Mouse (Mus musculus) heart, postnatal 4 days (tissue): ENCODE results near the gene Sgtb. TPM values are rescaled to one million over a fixed set of nuclear protein-coding genes. Genes with fewer than 3 reads are reported as not detected.
A peak's percentile ranks its signal among the peaks of the same experiment; 100 is the strongest.

Experiments
- DNase-seq: peaks from one replicate; pipeline ENCODE4 v3.0.0; 2021
- total RNA-seq, 2 experiments: library from RNA; stranded (reverse); gene quantifications; 2 replicates each; pipeline ENCODE4 v1.2.3; 2021

Gene Sgtb
- total RNA-seq, 2 experiments from 2014 or later = 1.7 to 1.8 TPM

DNA sequence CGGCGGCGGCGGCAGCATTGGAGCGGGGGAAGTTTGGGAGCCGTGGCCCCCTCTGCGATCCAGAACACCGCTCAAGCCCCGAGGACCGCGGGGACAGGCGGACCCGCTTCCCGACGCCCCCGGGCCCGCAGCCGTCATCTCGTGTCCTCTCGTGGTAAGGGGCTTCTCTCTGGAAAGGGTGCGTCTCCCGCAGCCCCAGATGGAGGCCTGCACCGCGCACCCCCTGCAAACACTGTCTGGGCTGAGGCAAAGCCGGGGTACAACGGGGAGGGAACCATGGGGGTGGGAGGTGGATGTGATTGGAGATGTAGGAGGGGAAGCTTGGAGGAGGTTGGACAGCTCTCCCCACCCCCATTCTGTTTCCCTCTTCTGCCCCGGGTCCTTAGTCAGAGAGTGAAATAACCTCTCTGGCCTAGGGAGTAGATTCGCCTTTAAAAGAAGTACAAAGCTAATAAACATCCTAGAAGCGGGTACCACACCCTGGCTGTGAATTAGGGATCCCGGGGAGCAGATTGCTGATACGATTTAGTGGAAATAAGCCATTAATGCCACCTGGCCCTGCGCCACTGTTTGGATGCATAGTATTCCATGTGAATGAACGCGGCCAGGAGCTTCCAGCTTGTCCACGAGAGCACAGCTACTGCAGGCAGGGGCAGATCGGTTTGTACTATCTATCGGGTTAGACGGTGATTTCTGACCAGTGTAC is 428 bp downstream of the Sgtb start:
- peak; percentile 40 for DNase-seq

DNA sequence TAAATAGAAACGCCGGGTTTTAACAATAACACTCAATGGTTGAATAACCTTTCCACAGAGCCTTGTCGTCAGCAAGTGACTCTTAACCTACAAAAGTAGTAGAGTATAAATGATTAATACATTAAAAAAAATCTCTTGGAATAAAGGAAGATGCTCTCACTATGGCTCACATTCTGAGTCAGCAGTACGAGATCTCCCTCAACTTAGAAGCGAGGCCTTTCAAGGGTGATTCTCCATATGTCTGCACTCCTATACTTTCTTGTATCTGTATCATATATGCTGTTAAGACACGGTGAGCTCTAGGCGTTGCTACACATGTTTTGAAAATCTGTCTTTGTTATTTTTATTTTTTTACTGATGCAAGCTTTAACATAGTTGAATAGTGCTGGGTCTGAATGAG is 985 bp downstream of the Sgtb start:
- DNase-seq = no peak

DNA sequence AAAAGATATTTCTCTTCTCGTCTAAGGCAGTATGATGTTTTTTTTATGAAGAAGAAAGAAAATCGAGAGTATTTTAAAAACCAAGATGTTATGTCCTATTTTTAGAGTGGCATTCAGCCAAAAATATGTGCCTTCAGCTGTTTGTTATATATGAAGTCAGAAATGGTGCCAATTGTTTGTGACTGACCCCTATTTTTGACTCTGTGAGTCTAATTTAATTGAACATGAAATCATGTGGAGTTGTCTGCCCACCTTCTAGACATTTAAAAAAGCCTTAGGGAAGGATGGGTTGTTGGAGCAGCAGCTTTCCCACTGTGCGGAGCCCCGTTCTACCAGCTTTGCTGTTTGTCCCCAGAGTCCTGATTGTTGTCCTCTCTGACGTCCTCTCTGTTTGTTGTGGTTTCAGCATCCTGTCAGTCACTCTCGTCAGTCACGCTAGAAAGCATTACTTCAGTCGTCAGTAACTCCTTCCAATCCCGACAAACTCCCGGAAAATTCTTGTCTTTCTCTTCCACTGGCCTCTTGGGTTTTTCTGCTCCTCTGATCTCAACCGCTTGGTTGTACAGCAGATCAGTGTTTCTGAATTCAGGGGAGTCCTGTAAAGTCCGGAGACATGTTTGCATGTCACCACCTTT is 2.8 kb downstream of the Sgtb start:
- DNase-seq = no peak

DNA sequence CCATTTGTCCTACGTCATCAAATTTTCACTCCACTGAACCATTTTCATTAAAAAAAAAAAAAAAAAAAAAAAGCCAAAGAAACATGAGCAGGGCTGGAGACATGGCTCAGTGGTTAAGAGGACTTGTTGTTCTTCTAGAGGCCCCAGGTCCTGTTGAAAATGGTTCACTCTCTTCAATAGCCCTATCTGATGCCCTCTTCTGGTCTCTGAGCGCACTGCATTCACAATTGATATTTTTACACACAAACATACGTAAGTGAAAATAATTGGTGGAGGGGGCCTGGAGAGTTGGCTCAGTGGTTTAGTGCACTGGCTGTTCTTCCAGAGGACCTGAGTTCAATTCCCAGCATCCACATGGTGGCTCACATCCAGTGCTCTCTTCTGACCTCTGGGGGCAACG is 4.2 kb downstream of the Sgtb start:
- no peak for DNase-seq

DNA sequence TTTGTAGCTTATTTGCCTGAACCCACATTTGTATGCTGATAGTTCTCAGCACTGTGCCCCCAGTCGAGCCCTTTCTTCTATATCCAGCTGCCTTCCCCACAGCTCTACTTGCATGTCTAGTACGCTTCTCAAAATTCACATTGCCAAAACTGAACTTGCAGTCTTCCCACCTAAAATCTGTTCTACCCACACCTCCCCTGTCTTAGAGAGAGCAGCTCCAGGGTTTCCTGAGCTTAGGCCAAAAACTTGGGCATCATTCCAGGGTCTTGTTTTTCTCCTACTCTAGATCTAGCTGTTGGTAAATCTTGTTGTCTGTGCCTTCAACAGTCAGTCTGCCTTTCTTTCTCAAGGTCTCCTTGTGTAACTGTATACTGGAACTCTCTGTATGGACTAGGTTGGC is 5.3 kb downstream of the Sgtb start:
- DNase-seq = no peak

DNA sequence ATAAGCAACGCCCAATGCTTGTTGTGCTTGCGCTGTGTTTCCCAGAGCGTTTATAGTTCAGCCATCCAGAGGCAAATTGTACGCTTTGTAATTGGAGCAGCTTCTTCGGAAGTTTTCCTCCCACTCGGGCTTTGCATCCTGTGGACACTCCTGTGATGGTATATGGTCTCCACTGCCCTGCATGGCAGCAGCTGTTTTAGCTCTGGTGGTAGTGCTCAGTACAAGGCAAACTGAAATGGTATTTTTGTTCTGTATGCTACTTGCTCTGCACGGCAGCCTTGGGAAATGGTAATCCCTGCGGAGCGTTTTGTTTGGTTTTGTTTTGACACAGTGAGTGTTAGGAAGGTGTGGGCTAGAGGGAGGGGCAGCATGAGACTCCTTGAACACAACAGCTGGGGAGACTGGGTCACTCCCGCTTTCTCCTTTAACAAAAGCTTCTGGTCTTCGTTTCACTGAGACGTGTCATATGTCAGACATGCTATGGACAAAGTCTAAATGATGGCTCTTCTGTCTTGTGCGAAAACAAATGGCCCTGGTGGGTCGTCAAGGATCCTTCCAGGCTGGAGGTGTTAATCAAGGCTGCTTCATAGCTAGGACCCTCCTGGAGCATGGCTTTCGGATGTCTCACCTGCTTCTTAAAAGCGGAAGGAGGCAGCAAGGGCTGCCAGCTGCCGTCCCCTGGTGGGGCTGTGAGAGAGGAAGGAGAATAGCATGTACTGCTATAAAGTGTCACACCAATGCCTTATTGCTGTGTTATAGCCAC is 12.7 kb downstream of the Sgtb start:
- no peak for DNase-seq

DNA sequence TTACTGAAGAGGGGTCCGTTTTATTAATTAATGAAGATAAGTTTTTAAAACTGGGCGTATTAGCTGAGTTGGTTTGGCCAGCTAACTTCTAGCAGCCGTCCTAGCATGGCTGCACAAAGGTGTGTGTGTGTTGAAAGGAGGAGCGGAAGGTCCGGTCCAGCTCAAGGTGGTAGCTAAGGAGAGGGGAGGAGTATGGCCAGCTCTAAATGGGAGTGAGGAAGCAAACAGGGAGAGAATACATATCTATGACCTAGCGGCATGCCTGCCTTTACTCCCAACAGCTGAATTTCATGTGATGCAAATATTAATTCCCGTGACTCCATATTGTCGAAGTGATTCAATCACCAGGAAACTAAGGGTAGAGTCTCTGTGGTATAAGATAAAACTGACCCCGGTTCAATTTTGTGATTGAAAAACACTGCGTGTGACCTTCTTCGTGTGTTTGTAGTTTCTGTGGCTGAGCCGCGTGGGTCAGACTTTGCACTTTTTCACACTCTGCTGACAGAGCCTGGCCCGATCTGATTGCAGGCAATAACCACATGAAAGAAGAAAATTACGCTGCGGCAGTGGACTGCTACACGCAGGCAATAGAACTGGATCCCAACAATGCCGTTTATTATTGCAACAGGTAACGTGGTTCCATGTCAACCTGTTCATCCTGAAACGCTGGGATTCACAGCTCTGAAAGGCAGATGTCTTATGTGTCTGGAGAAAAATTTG is 14.3 kb downstream of the Sgtb start:
- no peak for DNase-seq

DNA sequence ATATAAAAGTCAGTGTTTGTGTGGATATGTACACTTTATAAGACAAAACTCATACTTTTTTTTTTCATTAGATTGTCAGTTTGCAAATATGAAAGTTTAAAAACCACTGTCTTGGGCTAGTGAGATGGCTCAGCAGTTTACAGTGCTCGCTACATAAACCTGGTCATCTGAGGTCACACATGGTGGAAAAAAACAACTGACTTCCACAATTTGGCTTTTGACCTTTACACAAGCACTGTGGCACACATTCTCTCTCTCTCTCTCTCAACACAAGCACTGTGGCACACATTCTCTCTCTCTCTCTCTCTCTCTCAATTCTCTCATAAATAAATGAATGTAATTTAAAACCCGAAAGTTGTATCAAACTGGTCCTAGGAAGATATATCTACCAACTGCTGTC is 23.0 kb downstream of the Sgtb start:
- DNase-seq = no peak

DNA sequence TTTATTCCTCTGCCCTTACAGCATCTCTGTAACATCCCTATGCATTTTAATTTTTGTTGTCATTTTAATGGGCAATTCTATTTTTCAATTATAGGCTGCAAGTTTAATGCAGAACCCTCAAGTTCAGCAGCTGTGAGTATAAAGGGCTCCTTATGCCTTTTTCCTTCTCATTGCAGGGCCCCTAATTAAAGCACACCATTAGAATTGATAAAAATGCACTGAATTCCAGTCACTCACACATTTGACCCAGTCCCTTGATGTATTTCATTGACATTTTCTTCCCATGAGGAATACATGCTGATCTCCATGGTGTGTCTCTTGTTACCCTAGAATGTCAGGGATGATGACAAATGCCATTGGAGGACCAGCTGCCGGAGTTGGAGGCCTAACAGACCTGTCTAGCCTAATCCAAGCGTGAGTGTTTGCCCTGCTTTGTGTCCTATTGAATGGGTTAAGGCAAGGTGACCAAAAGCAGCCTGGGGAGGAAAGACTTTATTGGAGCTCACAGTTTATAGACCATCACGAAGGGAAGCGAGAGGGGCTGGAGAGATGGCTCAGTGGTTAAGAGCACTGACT is 25.1 kb downstream of the Sgtb start:
- no peak for DNase-seq

DNA sequence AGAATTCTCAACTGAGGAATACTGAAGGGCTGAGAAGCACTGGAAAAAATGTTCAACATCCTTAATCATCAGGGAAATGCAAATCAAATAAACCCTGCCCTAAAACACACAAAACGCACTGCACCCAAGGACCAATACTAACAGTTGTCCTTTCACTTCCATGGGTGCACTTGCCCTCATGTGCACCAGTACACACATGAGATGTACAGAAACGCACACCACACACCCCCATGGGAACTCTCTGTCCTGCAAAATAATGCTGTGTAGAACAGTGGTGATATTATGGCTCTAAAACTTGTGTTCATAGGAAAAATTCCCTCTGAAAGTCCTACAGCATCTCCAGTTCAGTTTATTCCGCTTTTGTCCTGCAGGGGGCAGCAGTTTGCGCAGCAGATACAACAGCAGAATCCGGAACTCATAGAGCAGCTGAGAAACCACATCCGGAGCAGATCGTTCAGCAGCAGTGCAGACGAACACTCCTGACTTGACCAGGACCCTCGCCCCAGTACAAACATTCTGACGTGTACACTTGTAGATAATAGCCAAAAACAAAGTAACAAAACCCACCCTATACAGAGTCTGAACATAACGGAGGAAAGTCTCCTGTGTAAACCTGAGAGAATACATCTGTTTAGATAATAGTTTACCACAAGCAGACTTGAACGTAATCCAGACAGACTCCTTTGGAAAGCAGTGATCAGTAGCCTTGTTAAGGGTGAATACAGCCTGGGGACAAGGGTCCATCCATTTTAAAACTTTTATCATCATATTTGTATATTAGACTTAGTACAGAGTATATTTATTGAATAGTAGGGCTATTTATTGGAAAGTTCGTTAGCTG is 30.0 kb downstream of the Sgtb start:
- peak; percentile 83 for DNase-seq

DNA sequence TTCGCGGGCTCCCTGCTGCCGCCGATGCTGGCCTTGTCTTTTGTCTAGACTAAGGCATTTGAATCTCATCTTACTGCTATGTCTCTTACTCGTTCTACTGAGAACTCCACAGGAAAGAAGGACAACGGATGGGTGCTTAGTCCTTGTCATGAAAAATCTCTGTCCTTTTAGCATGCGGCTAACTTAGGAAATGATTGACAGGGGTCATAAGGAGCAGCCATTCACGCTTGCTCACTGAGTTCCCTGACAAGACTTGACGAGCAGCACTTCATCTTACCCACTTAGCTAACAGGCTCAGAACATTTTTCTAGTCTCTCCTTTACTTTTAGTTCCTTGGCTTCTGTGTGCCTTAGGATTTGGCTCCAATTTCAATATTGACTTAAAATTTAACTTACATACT is 35.3 kb downstream of the Sgtb start:
- DNase-seq = no peak

DNA sequence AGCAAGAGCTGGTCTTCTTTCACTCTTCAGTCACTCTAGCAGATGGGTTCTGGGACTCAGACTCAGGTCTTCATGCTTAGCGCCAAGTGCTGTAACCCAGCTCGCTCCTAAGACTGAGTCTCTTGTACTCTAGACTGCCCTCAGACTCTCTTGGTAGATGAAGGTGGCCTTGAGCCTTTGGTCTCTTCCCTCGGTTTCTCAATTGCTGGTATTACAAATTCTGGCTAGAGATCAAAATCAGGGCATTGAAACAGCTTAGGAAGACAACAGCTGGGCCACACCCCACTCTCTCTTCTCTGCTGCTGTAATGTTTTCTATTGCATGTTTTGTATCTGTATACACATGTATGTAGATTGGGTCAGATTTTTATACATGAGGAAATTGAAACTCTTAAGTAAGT is 36.1 kb downstream of the Sgtb start:
- DNase-seq = no peak

DNA sequence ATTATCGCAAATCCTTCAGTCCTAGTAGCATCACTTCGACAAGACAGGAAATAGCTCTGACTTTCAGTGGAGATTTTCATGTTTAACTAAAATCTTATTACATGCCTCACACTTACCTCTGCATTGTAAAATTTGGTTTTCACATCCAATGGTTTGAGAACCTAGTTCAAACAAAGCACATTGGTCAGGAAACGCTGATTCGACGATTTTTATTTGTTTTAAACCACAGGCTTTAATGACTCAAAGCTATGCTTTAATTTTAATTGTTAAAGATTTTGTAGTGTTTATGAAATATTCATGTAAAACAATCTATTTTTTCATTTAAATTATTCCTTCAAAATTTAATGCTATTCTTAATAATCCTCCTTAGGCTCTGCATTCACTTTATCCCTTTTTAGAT is 44.6 kb downstream of the Sgtb start:
- DNase-seq = no peak

DNA sequence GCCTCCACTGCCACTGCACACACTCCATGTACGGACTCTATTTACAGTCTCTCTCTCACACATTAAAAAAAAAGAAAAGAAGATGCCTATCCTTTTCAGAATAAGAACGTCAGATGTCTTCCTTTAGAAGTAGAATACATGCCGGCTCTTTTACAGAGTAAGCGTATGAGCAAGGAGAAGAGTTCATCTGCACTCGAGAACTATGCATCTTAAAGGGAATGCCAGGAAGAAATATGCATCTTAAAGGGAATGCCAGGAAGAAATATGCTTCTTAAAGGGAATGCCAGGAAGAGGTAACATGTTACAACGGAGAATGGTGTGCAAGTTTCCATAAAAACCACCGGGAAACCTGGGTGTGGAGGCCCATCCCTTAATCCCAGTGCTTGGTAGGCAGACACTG is 45.6 kb downstream of the Sgtb start:
- no peak for DNase-seq

DNA sequence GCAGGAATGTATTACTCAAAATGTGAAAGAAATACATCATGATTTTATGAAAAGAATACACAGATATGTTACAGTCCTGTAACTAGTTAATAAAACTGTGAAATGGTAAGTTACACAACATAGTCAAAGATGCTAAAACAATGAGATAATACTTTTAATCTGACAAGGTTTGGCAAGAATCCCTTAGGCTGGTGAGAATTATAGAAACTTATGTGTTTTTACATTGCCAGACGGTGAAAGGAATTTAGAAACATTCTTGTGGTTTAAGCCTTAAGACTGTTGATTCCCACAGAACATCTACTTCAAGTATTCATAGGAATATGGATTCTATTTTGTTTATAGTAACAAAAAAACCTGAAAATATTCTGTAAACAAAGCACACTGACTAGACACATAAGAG is 46.1 kb downstream of the Sgtb start:
- no peak for DNase-seq

DNA sequence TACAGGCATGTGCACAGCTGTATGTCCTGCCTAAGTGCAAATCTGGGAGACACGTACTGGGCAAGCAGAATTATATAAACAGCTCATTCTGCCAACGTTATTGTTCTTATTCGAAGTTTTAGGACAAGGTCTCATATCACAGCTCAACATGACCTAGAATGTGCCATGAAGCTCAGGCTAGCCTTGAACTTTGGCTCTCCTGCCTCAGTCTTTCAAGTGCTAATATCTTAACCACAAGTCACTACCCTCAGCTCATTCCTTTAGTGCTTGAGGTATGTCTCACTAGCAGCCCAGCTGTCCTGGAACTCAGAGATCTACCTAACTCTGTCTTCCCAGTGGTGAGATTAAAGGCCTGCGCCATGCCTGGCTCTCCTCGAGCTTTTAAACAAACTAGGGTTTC is 62.2 kb downstream of the Sgtb start:
- no peak for DNase-seq

DNA sequence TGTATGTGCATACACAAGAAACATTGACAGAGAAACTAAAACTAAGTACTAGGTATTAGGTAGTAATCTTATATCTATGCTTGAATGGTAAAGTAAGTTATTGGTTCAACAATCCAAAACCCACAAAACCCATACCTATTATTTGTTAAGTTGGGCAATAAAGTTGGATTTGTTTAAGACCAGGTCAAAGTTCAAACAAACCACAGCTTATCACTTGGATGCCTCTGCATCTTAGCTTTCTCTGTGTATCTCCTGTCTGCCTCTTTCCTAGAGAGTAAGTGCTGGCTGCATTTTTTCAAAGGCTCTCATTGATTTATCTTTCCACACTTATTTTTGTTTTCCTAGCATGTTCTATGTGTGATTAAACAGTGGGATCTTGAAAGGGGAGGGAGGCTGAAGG is 63.0 kb downstream of the Sgtb start:
- DNase-seq = no peak

DNA sequence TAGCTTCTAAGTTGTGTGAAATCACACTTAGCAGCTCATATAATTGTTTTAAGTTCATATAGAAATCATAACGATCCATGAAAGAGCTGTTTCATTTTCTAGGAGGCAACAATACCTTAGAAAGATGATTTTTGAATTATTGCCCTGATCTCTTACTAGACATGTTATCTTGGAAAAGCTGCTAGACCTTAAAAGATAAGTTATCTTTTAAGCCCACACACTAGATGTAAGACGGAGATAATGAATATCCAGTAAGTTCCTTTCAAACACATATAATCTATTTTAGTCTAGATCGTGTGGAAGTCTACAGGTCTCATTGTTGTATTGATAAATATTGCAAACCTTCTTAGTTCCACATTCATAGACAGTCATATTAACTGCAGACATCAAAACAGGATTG is 67.3 kb downstream of the Sgtb start:
- no peak for DNase-seq

DNA sequence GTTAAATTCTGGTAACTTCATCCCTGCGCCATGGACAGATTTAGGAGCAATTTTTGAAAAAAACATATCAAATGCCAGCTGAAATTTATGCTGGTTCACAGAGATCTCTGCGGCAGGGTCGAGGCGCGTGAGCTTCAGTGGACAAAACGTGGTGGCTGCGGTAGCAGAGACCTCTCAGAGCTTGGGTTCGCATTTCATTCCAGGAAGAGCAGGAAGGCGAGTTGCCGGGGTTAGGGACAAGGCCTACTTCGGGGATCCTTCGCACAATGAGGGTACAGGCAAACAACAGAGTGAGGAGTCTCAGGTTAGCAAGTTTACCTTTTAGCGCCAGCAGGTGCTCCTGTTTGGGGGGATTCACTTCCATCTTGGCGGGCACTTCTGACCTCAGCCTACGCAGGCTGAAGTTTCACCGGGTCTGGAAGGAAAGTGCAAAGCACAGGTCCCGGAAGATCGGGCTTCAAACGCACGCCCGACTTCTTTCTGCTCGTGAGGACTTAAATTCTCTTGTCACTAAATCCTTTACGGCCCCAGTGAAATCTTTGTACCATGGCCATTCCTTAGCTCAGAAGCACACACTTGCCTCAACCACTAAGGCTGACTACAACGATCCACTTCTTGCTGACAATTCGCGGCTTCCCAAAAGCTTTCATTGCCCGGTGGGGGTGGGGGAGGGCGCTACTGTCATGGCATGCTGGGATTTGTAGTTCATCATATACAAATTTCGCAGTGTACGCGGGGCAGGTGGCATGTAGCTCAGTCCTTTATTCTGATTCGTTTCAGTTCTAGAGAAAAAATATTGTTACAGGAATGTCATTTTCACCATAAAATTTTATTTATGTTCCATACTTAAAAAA is 68.5 kb downstream of the Sgtb start, which contains the start of gene Trappc13:
Gene Trappc13, minus strand, starts transcription at position 674 of the 854 bp plus-strand sequence.
- no peak for DNase-seq

DNA sequence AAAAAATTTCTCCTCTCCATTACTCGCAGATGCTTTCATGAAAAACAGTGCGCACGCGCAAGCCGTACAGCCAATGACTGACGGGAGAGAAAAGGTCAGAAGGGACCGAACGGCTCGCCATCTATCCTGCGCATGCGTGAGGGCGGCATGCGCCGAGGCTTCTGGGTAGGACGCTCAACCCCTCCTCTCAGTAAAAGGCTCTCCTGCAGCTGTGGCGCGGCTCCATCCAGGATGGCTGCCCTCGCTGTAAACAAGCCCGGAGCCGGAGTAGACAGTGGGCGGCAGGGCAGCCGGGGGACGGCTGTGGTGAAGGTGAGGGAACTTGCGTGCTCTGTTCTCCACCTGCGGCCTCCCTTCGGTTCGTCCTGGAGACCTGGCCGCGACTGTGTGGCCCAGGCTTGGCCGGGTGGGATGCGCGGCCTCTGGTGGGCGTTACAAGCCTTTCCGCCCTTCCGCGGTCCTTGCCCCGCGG is 69.1 kb downstream of the Sgtb start, which contains the start of gene Trim23:
Gene Trim23, plus strand, starts transcription at position 148 of the 472 bp plus-strand sequence.
- DNase-seq = peak; percentile 98
